Mouse (Mus musculus): ENCODE data around the gene Umad1.

DNA sequence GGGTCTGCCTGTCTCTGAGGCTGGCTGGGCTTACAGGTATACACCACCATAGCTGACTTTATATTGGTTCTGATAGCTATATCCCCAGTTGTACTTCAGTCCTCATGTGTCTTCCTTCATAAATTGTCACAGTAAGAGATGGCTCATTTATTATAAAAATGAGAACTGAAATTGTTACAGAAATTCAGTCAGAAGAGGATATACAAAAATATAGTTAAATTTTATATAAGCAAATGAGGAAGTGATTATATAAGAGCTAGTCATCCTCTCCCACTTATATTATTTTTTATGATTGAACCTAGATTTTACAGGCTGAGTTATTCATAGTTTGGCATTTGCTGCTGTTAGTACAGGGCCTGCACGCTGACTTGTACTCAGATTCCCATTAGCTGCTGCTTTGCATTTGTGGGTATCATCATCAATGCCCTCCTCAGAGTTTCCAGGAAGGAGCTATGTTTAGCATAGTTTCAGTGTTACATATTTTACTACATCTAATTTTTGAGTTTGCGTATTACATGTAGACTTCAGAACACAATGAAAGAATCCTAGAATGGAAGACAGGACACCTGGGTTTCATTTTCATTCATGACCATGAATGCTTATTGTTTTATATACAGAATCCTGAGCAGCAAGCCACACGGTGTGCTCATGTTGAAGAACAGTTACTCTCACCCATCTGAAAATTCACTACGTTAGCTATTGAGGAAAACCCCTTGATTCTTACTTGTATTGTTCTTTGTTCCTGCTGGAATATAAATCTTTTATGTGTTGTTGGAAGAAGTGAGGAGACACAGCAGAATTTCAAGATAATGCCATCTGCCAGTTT is 29.9 kb downstream of the Umad1 start:
- TF ChIP-seq POLR2A (IDR thresholded peaks at IDR 0.05; ENCODE audit: borderline replicate concordance, extremely low read depth, insufficient read depth, insufficient read length, poor library complexity, severe bottlenecking) (no peak), CTCF (IDR thresholded peaks at IDR 0.05; ENCODE audit: borderline replicate concordance, extremely low read depth, insufficient read depth, insufficient read length) (no peak)

Data from brain, embryonic 14.5 days (tissue).